Mouse (Mus musculus) small intestine, adult 2 months (tissue): ENCODE measurements around the gene Fbxw27. TPM values are rescaled to one million over a fixed set of nuclear protein-coding genes. Genes with fewer than 3 reads are reported as not detected.
"Not testable (repeated sequence)": the region's sequence is repeated elsewhere in the genome, so short reads cannot be mapped to it uniquely, and the experiment has no call there.

Source experiments
- H3K27ac ChIP-seq: fragments of 200-500 bp; 2 replicates; pipeline ENCODE4 v1.5.1; 2012; ENCODE audit warnings: low read depth, low read length, control low read depth, inconsistent platforms; ENCODE audit not compliant: insufficient read depth
- H3K27me3 ChIP-seq: fragments of 200-500 bp; 2 replicates; pipeline ENCODE4 v1.6.1; 2012; ENCODE audit warnings: mild to moderate bottlenecking, moderate library complexity, low read length, inconsistent platforms; ENCODE audit not compliant: control insufficient read depth, insufficient read depth
- H3K36me3 ChIP-seq: fragments of 200-500 bp; 2 replicates; pipeline ENCODE4 v1.6.1; 2012; ENCODE audit warnings: mild to moderate bottlenecking, low read length, control low read depth, inconsistent platforms; ENCODE audit not compliant: control insufficient read depth, insufficient read depth
- H3K4me1 ChIP-seq: fragments of 200-500 bp; 2 replicates; pipeline ENCODE4 v1.6.1; 2012; ENCODE audit warnings: low read length, inconsistent platforms, mixed read lengths; ENCODE audit not compliant: control insufficient read depth, insufficient read depth, insufficient read length
- H3K4me3 ChIP-seq: fragments of 200-500 bp; 2 replicates; pipeline ENCODE4 v1.5.1; 2012; ENCODE audit warnings: low read depth, mild to moderate bottlenecking, control low read depth, inconsistent platforms, low read length, moderate library complexity
- CTCF ChIP-seq: fragments of 200-500 bp; IDR thresholded peaks from 2 replicates; pipeline ENCODE4 v1.5.1; 2012; ENCODE audit warnings: low read depth, mild to moderate bottlenecking, control low read depth, inconsistent platforms, low read length, moderate library complexity, mixed read lengths; ENCODE audit not compliant: insufficient replicate concordance, insufficient read length; ENCODE audit errors: extremely low read depth
- POLR2A ChIP-seq: fragments of 200-500 bp; IDR thresholded peaks from 2 replicates; pipeline ENCODE4 v1.6.1; 2012; ENCODE audit warnings: low read depth, mild to moderate bottlenecking, control low read depth, inconsistent platforms, low read length, moderate library complexity
- WGBS: fragments of 180-500 bp; shearing (Covaris S2); methylation state at CpG from one replicate; pipeline ENCODE4 v1.1.7; 2018; 5-methylcytosine and 5-hydroxymethylcytosine counted together
- polyA plus RNA-seq: library from polyadenylated mRNA; depleted of rRNA; stranded (reverse); fragments of >200 nt; gene quantifications from 2 replicates; pipeline ENCODE4 v1.2.3, GENCODE M21; 2012; rRNA removed

Fbxw27 gene
- polyA plus RNA-seq, result not detected in 2 replicates

DNA sequence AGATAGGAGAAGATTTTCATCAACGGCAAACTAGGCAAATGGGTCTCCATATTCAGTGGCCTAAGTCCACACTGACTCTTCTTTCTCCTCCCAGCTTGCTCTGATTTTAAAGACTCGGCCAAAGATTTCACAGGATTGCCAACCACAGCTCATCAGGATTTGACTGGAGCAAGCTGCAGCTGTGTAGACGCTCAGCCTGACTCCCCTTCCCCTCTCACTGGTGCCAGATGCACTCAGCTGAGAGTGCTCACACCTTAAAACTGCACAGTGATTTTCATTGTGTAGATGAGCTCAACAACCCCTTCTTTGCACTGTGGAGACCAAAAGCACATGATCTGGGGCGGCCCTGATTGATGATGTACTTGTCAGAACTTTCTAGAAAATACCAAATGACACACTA lies at the start of gene Fbxw27:
Gene Fbxw27 (minus strand): TSS at position 101 of the 400 bp plus-strand sequence.
- WGBS, result 79% methylated on average over 4 of the region's 4 CpGs
- not testable (repeated sequence) for H3K4me1 ChIP-seq, H3K36me3 ChIP-seq, H3K4me3 ChIP-seq, H3K27me3 ChIP-seq, H3K27ac ChIP-seq

DNA sequence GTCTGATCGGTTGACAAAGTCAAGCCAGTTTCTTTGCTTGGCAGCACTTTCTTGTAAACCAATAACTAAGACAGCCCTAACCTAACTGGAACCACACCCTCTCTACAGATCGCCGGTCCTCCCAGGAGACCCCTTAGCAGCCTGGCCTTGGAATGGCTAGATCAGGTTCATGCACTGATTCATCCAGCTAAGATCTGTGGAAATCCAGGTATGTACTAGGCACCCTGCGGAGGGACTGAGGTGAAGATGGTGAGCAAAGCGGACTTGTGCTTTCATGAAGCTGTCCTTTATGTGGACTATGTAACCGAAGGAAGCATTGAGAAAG lies 42.6 kb upstream of the Fbxw27 start:
- peak overlapping the region; percentile 92 for H3K4me3 ChIP-seq
- no peaks in the 10 kb centered on the region for H3K27me3 ChIP-seq
- peaks cover 5% of the 10 kb centered on the region; the same call in 1 of the 2 replicates for H3K4me1 ChIP-seq
- no peak overlapping the region for H3K27ac ChIP-seq
- 3% methylated on average over 6 of the region's 6 CpGs for WGBS
- peaks cover 1% of the 10 kb centered on the region; the same call in 1 of the 2 replicates for H3K36me3 ChIP-seq
- TF ChIP-seq CTCF, result no peak
- no peak for TF ChIP-seq POLR2A

DNA sequence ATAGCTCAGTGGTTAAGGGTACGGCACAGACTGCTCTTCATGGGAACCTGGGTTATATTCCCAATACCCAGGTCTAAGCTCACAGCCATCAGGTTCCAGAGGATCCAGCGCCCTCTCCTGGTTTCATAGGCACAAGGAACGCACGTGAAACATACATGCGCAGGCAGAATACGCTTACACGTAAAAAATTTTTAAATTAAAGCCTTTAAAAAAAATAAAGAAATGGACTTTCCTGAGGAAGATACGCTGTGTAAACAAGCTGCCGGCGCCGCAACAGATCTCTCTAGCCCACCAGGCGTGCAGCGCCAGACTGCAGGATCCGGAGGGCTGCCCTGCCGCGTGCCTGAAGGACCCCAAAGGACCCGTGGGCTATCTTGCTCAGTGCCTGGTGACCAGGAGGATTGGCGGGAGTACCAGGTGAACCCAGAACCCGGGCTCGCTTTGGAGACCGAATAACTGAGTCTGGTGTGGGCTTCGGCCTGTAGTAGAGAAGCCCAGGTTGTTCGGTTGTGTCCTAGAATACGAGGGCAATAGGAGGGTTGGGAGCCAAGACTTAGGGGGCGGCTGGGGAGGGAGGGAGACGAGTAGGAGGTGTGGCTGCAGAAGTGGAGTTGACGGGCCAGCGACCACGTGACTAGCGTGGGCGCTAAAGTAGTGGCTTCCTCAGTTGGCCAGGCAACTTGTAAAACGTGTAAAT lies 42.1 kb upstream of the Fbxw27 start, which contains the start of gene Nme6:
Gene Nme6 (plus strand): TSS at position 359 of the 697 bp plus-strand sequence.
- Histone ChIP-seq H3K36me3 (peaks cover 1% of the 10 kb centered on the region; the same call in 1 of the 2 replicates), H3K4me3 (peak within 1 kb of the TSS; percentile 92), H3K27ac (peak within 1 kb of the TSS; percentile 62), H3K27me3 (no peaks in the 10 kb centered on the region), H3K4me1 (peaks cover 5% of the 10 kb centered on the region; the same call in 1 of the 2 replicates)
- TF ChIP-seq POLR2A, result peak; percentile 44; the same call in 1 of the 2 replicates
- peak; percentile 86; the same call in 1 of the 2 replicates for TF ChIP-seq CTCF
- under 1% methylated on average over 32 of the region's 32 CpGs for WGBS

DNA sequence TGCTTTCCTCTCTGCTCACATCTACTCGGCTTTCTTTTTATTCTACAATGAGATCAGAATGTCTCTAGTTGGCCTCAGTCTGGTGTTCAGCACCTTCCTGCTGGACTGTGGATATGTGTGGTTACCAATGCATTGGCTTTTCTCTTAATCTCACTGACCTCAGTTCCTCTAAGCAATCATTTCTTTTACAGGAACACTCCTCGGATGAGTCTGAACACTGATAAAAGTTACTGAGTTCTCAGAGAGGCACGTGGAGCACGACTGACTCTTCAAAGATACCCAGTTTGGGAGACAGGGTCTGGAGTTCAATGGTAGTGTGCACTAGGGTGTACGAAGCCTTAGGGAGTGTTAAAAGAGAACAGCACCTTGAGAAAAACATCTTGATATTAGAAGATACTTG lies 35.7 kb upstream of the Fbxw27 start:
- H3K4me3 ChIP-seq, result no peak overlapping the region
- 59% methylated on average over 5 of the region's 5 CpGs for WGBS
- H3K27me3 ChIP-seq, result no peaks in the 10 kb centered on the region
- H3K4me1 ChIP-seq, result no peaks in the 10 kb centered on the region
- no peaks in the 10 kb centered on the region for H3K36me3 ChIP-seq
- TF ChIP-seq POLR2A, result no peak
- no peak overlapping the region for H3K27ac ChIP-seq

DNA sequence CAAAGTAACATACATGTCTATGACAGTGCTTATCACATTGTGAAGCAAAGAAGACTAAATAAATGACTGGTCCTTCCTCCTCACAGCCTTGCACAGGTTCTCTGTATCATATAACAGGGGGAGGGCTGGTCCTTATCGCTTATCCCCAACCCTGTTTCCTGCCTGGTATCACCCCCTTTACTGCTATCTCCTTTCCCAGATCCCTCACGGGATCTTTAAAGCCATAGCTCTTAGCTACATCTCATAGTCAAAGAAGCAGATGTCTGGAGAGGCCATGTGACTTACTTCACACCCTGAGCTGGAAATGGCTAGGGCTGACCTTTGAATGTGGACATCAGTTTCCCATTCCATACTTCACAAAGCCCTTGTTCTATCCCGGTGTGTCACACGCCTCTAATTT lies 35.3 kb upstream of the Fbxw27 start:
- no peak overlapping the region for H3K4me3 ChIP-seq
- no peaks in the 10 kb centered on the region for H3K4me1 ChIP-seq
- no peak overlapping the region for H3K27ac ChIP-seq
- no peaks in the 10 kb centered on the region for H3K27me3 ChIP-seq
- 47% methylated on average over 4 of the region's 4 CpGs for WGBS
- TF ChIP-seq POLR2A (no peak), CTCF (no peak)
- H3K36me3 ChIP-seq, result no peaks in the 10 kb centered on the region

DNA sequence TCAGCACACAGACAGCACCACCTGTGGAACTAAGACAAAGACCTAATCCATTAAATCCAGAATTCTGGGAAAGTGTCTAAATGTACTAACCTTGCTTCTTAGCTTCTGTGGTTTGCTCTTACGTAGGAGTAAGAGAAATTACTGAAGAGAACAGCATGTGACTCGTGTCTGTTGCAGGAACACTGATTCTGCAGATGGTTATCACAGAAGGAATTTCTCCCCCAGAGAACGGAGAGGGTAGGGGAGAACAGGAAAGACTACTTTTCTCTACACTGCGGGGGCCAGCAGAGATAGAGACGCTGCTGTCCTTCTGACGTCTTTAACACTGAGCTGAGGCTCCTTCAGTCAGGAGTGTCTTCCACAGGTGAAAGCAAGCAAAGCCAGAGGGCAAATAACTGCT lies 25.9 kb upstream of the Fbxw27 start:
- H3K4me1 ChIP-seq, result no peaks in the 10 kb centered on the region
- H3K36me3 ChIP-seq, result no peaks in the 10 kb centered on the region
- WGBS, result 20% methylated on average over 6 of the region's 6 CpGs
- H3K27me3 ChIP-seq, result no peaks in the 10 kb centered on the region
- no peak overlapping the region for H3K4me3 ChIP-seq
- TF ChIP-seq POLR2A, result no peak
- no peak for TF ChIP-seq CTCF
- H3K27ac ChIP-seq, result no peak overlapping the region

DNA sequence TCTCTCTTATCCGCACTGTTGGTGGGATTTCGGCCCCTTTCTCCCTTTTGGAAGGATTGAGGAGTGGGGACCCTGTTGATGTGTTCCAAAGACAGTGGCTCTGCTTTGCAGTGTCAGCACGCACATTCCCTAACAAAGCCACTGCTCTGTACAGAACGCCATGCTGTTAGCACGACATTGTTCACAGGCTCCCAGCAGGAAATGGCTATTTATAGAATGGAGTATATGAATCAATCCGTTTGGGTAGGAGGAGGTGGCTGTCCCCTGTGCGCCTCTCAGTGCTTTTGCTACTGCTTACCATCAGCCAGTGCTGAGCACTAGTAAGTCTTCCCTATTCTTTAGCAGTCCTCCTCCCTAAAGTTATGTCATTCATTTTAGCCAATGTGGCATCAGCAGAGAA lies 23.0 kb upstream of the Fbxw27 start:
- Histone ChIP-seq H3K27me3 (no peaks in the 10 kb centered on the region), H3K4me3 (no peak overlapping the region), H3K4me1 (no peaks in the 10 kb centered on the region), H3K36me3 (no peaks in the 10 kb centered on the region), H3K27ac (no peak overlapping the region)
- 52% methylated on average over 7 of the region's 7 CpGs for WGBS
- TF ChIP-seq CTCF, result no peak
- TF ChIP-seq POLR2A, result no peak
